Comparison of ENCODE assay signal across 8 mouse cellular contexts in genomic region chr6:128469451-128469850, GRCm38 (mm10). TPM values are rescaled to one million over a fixed set of nuclear protein-coding genes. Genes with fewer than 3 reads are reported as not detected.
A peak's percentile ranks its signal among the peaks of the same experiment; 100 is the strongest.
DNase-seq lines count a peak whose midpoint lies in the region; ATAC-seq lines count a peak whose summit lies in the region.

No protein-coding gene starts in this region.

- ATAC-seq in kidney, embryonic 14.5 days (ENCODE audit: low FRiP score, low TSS enrichment) = peak; percentile 71
- no peak for ATAC-seq in erythroblast, adult 5-6 weeks (replicated peaks; ENCODE audit: low FRiP score, poor library complexity, severe bottlenecking)

- WGBS in heart, embryonic 10.5 days = 7% methylated on average over 12 of the region's 12 CpGs
- WGBS in embryonic facial prominence, embryonic 10.5 days = 7% methylated on average over 12 of the region's 12 CpGs
- 12% methylated on average over 10 of the region's 12 CpGs for WGBS in kidney, embryonic 14.5 days

- no peaks in the 10 kb centered on the region for H3K27me3 ChIP-seq in heart, embryonic 10.5 days (ENCODE audit: insufficient read depth, poor library complexity, severe bottlenecking)
- H3K27me3 ChIP-seq in embryonic facial prominence, embryonic 10.5 days (replicated peaks; ENCODE audit: low read depth, poor library complexity, severe bottlenecking) = no peaks in the 10 kb centered on the region
- H3K27me3 ChIP-seq in kidney, embryonic 14.5 days (ENCODE audit: control insufficient read depth, insufficient read depth, low read length) = no peaks in the 10 kb centered on the region

- no peak overlapping the region for H3K4me2 ChIP-seq in kidney, embryonic 14.5 days (replicated peaks; ENCODE audit: low read depth, low read length)

- no peak overlapping the region for H3K9ac ChIP-seq in kidney, embryonic 14.5 days (ENCODE audit: low read depth, low read length)

- H3K36me3 ChIP-seq in heart, embryonic 10.5 days = no peaks in the 10 kb centered on the region
- no peaks in the 10 kb centered on the region for H3K36me3 ChIP-seq in embryonic facial prominence, embryonic 10.5 days (replicated peaks)
- no peaks in the 10 kb centered on the region for H3K36me3 ChIP-seq in kidney, embryonic 14.5 days (ENCODE audit: control insufficient read depth, insufficient read depth, low read length)

- peak; percentile 77 for DNase-seq in heart, embryonic 10.5 days (ENCODE audit: low spot score)
- no peak for DNase-seq in heart, adult 8-10 months (ENCODE audit: low spot score)
- peak; percentile 73 for DNase-seq in NIH3T3 (ENCODE audit: low read depth)
- peak; percentile 76 for DNase-seq in embryonic facial prominence, embryonic 10.5 days (ENCODE audit: low spot score)
- peak; percentile 69 for DNase-seq in lung, postnatal 14 days
- DNase-seq in right cerebral cortex, postnatal 14 days = no peak

- peaks cover 4% of the 10 kb centered on the region; the same call in 1 of the 2 replicates for H3K4me1 ChIP-seq in heart, embryonic 10.5 days
- peaks cover 12% of the 10 kb centered on the region for H3K4me1 ChIP-seq in embryonic facial prominence, embryonic 10.5 days
- no peaks in the 10 kb centered on the region for H3K4me1 ChIP-seq in kidney, embryonic 14.5 days (ENCODE audit: control insufficient read depth, insufficient read depth, low read length)

- no peaks in the 10 kb centered on the region for H3K9me3 ChIP-seq in heart, embryonic 10.5 days
- H3K9me3 ChIP-seq in embryonic facial prominence, embryonic 10.5 days = no peaks in the 10 kb centered on the region
- no peaks in the 10 kb centered on the region for H3K9me3 ChIP-seq in kidney, embryonic 14.5 days (ENCODE audit: control insufficient read depth, low read length)

- no peak overlapping the region for H3K4me3 ChIP-seq in heart, embryonic 10.5 days
- H3K4me3 ChIP-seq in embryonic facial prominence, embryonic 10.5 days = no peak overlapping the region
- H3K4me3 ChIP-seq in kidney, embryonic 14.5 days (ENCODE audit: low read length) = no peak overlapping the region

- H3K27ac ChIP-seq in heart, embryonic 10.5 days = no peak overlapping the region
- H3K27ac ChIP-seq in embryonic facial prominence, embryonic 10.5 days (replicated peaks) = no peak overlapping the region
- H3K27ac ChIP-seq in kidney, embryonic 14.5 days (ENCODE audit: low read depth, low read length) = no peak overlapping the region

RNA-seq across cellular contexts. Expression of gene Fkbp4, which starts 31.0 kb away (rescaled TPM):
- polyA plus RNA-seq in heart, embryonic 10.5 days (2016; fragmentation: Nextera tagmentation; extraction: Ambion mirVana) = 362 and 541 TPM in 2 replicates
- total RNA-seq in heart, adult 8-10 months (2022) = 100 to 1,000 TPM; 337 to 380 (median 365) TPM
- 813 and 858 TPM in 2 replicates for polyA plus RNA-seq in embryonic facial prominence, embryonic 10.5 days (2016; fragmentation: Nextera tagmentation; extraction: Ambion mirVana)
- polyA plus RNA-seq in kidney, embryonic 14.5 days (2014; fragmentation: Nextera tagmentation; extraction: Ambion mirVana) = 400 and 513 TPM in 2 replicates
- 16.1 and 19.2 TPM in 2 replicates for total RNA-seq in erythroblast, adult 5-6 weeks (2015; ENCODE audit: low replicate concordance)
- total RNA-seq in erythroblast, adult 5-6 weeks (2017; ENCODE audit: low replicate concordance) = 34.8 and 68.4 TPM in 2 replicates

RNA-seq across cellular contexts. Expression of gene Itfg2, which starts 44.7 kb away (rescaled TPM):
- 36.9 and 37.1 TPM in 2 replicates for polyA plus RNA-seq in heart, embryonic 10.5 days (2016; fragmentation: Nextera tagmentation; extraction: Ambion mirVana)
- total RNA-seq in heart, adult 8-10 months (2022) = 10 to 100 TPM; 16.0 to 20.0 (median 16.9) TPM
- 39.0 and 43.7 TPM in 2 replicates for polyA plus RNA-seq in embryonic facial prominence, embryonic 10.5 days (2016; fragmentation: Nextera tagmentation; extraction: Ambion mirVana)
- polyA plus RNA-seq in kidney, embryonic 14.5 days (2014; fragmentation: Nextera tagmentation; extraction: Ambion mirVana) = 24.0 and 35.7 TPM in 2 replicates
- 12.7 and 53.8 TPM in 2 replicates for total RNA-seq in erythroblast, adult 5-6 weeks (2015; ENCODE audit: low replicate concordance)
- total RNA-seq in erythroblast, adult 5-6 weeks (2017; ENCODE audit: low replicate concordance) = 5.3 and 13.7 TPM in 2 replicates

RNA-seq across cellular contexts. Expression of gene Pzp, which starts 57.1 kb away (rescaled TPM):
- polyA plus RNA-seq in heart, embryonic 10.5 days (2016; fragmentation: Nextera tagmentation; extraction: Ambion mirVana) = 0.15 and 0.57 TPM in 2 replicates
- 1 to 10 TPM; 2.2 to 3.6 (median 2.7) TPM for total RNA-seq in heart, adult 8-10 months (2022)
- not detected in 2 replicates for polyA plus RNA-seq in embryonic facial prominence, embryonic 10.5 days (2016; fragmentation: Nextera tagmentation; extraction: Ambion mirVana)
- polyA plus RNA-seq in kidney, embryonic 14.5 days (2014; fragmentation: Nextera tagmentation; extraction: Ambion mirVana) = 0.07 and 1.0 TPM in 2 replicates
- total RNA-seq in erythroblast, adult 5-6 weeks (2015; ENCODE audit: low replicate concordance) = not detected in 2 replicates
- not detected in 2 replicates for total RNA-seq in erythroblast, adult 5-6 weeks (2017; ENCODE audit: low replicate concordance)

Comparison
In these comparisons a context has a peak if more than half of its experiments do, and no peak if none do; other contexts are left out.
1. DNase-seq: peak in heart, embryonic 10.5 days (single experiment), NIH3T3 (single experiment), embryonic facial prominence, embryonic 10.5 days (single experiment) and lung, postnatal 14 days (single experiment); none in heart, adult 8-10 months (single experiment) and right cerebral cortex, postnatal 14 days (single experiment).